Mouse (Mus musculus) gastrocnemius, postnatal 25 days (tissue): ENCODE data around the gene Nfkbie. TPM values are rescaled to one million over a fixed set of nuclear protein-coding genes. Genes with fewer than 3 reads are reported as not detected.

Source experiments
- DNase-seq: peaks from one replicate; pipeline ENCODE4 v3.0.0; 2022
- long read RNA-seq, 2 experiments: library from polyadenylated mRNA; stranded (forward); transcript quantifications; one replicate each; pipeline ENCODE4 v2.0.0; 2021
- total RNA-seq, 2 experiments: library from RNA; stranded (reverse); gene quantifications; 1 replicate in 1 of 2; 2 replicates in 1 of 2; pipeline ENCODE4 v1.2.3; 2021

Gene Nfkbie
- total RNA-seq: under 1 TPM; 0.48 to 0.69 TPM
- long read RNA-seq, experiment 1: 0 reads
- long read RNA-seq, experiment 2, partial matches to known transcripts: 0 of 2 reads
- long read RNA-seq, experiment 2, other reads (novel, unspliced or antisense): 0 of 2 reads

DNA sequence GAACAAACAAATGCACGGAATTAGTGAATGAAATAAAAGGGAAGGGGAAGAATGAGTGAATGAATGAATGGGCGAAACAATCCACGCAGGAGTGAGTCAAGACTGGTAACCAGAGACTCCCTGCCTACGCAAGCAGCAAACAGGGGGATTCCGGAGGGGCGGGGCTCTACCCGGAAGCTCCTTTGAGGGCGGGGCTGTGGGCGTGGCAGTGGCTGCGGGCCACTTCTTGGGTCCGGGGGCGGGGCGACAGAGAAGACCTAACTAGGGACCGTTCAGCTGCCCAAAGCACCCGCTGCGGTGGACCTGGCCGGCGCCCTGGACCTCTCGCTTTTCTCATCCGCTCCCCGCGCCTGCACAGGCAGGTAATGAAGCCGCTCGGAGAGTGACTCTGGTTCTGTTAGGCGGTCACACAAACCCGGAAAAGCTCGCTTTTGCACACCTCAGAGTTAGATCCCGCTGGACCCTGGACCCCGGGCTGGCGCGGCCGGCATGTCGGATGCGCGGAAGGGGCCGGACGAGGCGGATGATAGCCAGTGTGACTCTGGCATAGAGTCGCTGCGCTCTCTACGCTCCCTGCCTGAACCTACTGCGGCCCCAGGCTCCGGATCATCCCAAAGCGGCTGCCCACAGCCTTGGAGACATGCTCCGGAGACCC lies at the start of gene Nfkbie:
TSS of gene Nfkbie (plus strand) at position 252 of the 655 bp plus-strand sequence.
- DNase-seq: peak; percentile 91

DNA sequence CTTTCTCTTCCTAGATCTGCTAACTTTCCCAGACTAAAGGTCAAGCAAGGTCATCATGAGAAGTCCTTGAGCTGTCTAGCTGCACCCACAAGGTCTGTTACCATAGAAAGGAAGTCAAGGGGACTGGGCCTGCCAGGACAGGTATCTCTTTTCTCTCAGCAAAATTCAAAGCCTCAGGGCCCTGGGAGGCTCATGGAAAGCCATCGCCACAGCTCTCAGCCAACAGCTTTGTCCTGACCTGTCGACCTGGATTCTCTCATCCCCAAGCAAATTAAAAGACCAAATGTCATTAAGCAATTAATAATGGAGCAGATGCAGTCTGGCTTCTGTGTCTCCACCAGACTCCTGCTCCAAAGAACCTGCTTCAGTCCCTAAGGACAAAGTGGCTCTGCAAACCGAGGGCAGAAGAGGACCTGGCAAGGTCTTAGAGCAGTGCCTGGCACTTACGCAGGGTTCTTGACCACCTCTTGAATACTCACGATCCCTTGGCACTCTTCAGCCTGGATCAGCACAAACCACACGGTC lies 49.5 kb upstream of the Nfkbie start:
- no peak for DNase-seq

DNA sequence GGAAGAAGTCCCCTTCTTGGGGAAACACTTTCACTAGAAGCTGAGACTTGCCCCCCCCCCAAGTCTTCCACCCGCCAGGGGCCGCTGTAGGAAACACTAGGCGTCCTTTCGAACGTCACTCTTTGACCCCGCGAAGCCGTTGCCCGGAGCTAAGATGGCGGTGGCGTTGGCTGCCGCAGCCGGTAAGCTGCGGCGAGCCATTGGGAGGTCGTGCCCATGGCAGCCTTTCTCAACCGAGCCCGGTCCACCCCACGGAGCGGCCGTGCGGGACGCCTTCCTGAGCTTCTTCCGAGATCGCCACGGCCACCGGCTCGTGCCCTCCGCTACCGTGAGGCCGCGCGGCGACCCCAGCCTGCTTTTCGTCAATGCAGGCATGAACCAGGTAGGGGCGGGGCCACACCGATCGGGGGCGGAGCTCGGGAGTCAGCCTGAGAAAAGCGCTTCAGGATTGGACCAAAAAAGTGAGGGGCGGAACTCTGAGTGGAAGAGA lies 48.8 kb upstream of the Nfkbie start, which contains the start of gene Aars2:
TSS of gene Aars2 (plus strand) at position 142 of the 490 bp plus-strand sequence.
- DNase-seq: peak; percentile 90

DNA sequence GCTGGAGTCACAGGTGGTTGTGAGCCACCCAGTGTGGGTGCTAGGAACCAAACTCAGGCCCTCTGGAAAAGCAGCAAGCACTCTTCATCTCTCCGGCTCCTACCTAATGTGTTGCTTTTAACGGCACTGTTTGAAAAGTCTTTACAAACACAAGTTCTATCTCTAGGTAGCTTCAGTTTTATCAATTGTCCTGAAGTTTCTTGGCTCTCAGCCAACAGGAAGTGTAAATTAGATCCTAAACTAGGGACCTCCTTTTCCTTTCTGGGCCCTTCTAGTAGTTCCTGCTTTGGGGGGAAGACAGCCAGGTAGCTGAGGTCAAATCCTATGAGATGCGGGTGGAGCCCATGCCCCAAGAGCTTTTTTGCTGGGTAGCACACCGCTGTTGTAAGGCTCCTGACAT lies 44.6 kb upstream of the Nfkbie start:
- DNase-seq: no peak

DNA sequence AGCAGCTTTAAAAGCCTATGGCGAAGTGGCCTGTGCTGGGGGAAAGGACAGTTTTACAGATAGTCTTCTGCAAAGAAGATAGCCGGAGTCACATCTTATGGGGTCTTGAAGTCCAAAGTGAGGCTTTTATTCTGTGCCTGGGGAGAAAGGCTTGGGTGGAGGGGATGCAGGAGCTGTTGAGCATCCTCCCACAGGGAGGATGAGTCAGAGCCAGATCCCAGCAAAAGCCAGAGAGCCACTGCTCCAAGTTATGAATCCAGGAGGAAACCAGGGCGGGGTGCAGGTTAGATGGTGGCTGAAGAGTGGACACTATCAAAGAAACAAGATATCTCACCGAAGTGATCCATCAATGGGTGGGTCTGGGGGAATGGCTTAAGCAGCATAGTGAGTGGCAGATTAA lies 43.7 kb upstream of the Nfkbie start:
- DNase-seq: no peak

DNA sequence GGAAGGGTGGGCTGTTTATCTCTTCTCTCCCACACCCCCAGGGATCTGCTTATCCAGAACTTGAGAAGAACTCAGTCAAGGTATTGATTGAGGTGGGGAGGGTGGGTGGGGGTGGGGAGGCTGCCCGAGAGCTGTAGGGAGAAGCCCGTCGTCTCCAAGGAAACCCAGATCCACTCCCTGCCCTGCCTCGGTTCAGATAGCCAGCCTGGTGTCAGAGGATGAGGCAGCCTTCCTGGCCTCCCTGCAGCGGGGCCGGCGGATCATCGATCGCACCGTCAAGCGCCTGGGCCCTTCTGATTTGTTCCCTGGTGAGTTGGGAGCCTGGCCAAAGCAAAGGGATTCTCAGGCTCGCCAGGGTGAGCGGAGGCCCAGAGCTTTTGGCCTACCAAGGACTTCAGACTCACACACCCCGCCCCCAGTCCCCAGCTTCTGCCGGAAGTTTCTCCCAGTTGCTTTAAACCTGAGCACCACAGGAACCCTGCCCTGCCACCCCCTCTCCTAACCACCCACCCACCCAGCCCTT lies 40.2 kb upstream of the Nfkbie start:
- no peak for DNase-seq

DNA sequence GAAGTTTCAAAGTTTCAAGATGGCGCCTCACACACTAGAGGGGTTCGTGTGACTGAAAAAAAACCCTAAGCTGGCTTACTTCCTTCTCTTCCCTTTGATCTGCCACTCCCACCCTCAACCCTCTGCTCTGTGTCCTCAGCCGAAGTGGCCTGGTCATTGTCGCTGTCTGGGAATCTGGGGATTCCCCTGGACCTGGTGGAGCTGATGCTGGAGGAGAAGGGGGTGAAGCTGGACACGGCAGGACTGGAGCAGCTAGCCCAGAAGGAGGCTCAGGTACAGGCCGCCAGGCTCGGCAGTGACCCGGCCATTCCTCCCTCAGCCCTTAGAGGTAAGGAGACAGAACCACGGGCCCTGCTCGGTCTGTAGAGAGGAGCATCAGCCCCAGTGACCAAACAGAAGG lies 39.7 kb upstream of the Nfkbie start:
- DNase-seq: no peak

DNA sequence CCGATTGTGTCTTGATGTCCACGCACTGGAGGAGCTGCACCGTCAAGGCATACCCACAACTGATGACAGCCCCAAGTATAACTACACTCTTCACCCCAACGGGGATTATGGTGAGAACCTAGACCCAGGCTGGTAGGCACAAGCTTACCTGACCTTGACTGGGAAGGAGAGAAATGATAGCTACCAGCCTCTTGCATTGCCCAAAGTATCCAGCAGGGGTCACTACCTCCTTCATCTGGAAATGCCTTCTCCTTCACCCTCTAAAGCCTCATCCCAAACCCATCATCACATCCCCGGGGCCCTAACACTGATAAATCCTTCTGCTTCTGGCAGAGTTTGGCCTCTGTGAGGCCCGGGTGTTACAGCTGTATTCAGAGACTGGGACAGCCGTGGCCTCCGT lies 39.0 kb upstream of the Nfkbie start:
- DNase-seq: peak; percentile 44

DNA sequence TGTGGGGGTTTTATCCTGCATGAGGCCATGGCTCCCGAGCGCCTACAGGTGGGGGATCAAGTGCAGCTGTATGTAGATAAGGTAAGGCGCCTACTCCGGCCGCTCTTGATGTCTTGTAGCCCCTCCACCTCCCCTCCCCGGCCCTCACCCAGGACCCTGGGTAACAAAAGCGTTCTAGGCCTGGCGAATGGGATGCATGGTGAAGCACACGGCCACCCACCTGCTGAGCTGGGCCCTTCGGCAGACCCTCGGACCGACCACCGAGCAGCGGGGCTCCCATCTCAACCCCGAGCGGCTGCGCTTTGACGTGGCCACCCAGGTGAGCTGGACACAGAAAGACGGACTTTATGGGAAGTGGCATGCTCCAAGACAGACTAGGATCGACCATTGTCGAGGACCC lies 38.4 kb upstream of the Nfkbie start:
- no peak for DNase-seq

DNA sequence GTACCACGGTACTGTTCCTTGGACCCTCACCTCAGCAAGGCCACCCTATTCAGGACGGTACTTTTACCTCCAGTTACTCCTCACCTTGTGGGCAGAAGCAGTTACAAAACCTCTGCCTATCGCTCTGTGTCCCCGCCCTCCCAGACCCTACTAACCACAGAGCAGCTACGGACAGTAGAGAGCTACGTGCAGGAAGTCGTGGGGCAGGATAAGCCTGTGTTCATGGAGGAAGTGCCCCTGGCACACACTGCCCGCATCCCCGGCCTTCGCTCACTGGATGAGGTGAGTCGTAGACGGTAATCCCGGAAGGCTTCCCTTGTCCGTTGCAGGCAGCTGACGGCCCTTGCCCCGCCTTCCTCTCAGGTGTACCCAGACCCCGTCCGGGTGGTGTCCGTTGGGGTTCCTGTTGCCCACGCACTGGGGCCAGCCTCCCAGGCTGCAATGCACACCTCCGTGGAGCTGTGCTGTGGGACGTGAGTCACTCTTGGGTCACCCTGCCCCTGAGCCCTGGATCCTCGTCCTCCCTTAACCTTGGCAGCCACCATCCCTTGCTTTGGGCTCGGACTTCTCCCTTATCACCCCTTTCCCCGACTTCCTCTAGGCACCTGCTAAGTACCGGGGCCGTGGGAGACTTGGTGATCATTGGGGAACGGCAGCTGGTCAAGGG lies 37.8 kb upstream of the Nfkbie start:
- DNase-seq: no peak

DNA sequence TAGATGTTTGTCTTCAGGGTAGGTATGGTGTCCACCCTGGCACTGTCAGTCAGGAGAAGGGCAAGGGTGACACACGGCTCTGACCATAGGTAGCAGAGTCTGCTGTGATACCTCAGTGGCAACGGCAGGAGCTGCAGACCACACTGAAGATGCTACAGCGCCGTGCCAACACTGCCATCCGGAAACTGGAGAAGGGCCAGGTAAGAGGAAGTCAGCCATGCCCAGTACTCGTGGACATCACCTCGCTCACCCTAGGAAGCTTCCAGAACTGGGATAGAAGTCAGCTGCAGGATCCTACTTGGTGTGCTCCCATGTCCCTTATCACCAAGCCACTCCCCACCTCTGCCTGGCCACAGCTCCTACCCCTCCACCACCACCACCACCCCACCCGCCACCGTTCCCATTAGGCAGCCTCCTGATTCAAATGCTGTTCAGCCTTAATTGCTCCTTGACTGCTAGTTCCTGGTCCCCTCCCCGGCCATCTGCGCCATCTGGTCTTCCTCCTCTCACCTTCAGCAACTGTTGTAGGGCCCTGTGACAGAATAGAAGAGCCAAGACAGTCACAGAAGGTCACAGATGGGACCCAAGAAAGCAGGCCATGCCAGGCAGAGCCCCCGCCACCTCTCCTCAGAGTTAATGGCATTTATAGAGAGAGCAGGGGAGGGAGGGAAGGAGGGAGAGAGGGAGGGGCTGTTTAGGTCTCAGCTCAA lies 36.6 kb upstream of the Nfkbie start:
- no peak for DNase-seq

DNA sequence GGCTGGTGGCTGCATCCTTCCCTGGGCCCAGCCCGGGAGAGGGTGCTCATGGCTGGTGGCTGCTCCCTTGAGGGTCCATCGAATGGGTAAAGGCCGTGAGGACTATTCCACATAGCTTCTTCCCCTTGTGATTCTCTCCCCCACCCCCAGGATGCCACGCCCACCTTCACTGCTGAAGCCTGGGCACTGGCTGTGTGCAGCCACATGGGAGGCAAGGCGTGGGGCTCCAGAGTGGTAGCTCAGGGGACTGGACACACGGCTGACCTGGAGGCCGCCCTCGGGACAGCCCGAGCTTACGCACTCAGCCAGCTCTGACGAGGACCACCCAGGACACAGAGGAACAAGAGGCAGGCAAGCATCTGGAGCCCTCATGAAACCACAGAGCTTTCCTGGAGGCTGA lies 35.4 kb upstream of the Nfkbie start:
- no peak for DNase-seq

DNA sequence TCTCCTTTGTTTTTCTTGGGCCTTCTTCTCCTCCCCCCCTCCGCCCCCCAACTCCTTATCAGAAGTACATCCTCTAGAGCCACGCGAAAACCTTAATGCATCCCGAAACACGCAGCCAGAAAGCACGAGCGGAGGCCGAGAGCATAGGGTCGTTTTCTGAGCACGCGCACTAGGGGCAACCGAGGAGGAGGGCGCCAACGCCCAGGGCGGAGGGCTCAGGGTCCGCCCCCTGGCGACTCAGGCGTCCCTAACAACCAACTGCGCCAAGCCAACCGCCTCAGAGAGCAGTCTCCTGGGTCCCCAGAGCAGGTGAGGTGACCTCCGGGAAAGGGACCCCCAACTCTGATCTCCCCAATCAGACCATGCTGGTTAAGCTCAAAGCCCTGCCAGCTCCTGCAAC lies 32.2 kb upstream of the Nfkbie start, which contains the start of gene Tcte1:
TSS of gene Tcte1 (plus strand) at position 172 of the 400 bp plus-strand sequence.
- no peak for DNase-seq

DNA sequence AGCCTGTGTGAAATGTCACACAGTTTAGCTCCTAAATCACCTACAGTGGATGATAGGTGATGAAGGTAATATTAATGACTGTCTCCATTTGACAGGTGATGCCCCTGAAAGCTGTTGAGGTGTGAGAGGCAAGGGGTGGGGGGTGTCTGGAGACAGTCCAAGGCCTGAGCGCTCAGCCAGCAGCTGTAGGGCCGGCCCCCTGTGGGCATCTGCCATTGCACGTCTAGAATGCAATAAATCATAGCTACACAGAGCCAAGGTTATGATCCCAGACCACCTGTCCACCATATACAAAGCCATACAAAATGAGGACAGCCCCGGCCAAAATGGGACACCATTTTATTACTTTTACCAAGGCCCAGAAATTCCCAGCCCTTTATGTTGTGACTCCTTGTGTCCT lies 30.5 kb upstream of the Nfkbie start:
- DNase-seq: no peak

DNA sequence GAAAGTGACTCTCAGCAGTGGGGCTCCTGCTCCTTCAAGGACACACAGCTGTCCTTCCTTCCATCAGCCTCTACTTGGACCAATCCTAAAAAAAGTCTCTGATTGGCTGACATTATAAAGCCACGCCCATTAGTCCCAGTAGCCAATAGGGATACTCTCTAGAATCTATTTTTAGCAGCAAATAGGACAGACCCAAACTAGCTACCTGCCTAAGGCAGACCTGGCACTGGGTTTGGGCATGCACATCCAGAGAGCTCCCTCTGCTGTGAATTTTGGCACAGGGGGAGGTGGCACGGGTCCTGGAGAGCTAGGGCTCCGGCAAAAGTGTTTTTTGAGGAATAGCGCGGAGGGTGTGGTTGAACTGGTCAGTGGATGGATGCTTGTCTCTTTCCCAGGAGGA lies 28.9 kb upstream of the Nfkbie start:
- DNase-seq: no peak

DNA sequence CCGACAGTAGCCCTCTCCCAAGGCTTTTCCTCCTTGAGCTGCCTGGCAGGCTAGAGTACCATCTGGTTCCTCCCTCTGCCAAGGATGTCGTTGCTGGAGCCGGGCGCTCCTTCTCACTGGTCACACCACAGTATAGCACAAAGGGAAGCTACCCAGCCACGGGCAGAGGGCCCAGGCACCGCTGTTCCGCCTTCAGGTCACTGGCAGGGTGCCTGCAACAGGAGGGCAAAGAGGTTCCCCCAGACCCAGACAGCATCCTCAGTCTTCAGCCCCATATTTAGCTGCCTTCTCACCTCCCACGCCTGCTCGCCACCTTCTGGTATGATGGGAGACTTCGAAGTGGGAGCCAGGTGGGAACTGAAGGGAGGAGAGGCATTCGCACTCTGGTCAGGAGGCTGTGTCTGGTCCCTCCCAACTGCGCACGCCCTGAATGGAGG lies 25.1 kb upstream of the Nfkbie start:
- no peak for DNase-seq

DNA sequence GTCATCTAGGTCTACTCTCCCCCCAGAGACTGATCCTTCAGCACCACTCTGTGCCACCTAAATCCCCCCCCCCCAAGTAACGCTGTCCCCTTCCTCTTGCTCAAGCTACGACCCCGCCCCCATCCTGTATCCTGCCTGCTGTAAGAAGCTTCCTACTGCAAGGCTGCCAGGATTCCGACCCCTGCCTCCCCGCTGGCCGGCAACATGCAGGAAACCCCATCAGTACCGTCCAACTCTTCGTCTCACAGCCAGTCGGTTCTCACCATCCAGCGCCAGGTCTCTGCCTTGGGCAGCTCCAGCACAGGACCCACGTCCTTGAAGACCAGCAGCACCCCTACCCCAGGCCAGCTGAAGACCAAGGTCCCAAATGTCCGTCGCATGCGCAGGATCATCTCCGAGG lies 22.6 kb upstream of the Nfkbie start:
- DNase-seq: no peak

DNA sequence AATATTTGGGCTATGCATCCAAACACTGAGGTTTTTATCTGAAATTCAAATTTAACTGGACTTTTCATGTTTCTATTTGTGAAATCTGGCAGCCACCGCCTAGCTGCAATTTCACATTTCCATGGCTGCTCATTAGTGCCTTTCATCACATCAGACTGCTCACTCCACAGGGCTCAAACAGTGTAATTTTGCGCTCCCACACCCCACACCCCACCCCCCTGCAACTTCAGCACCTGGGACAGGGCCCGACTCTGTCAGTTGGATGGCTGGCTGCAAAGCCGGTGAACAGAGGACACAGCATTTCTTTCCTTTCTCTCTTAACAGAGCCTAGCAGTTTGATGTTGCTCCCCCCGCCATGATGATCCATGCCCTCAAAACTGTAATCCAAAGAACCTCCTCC lies 19.2 kb upstream of the Nfkbie start:
- no peak for DNase-seq

DNA sequence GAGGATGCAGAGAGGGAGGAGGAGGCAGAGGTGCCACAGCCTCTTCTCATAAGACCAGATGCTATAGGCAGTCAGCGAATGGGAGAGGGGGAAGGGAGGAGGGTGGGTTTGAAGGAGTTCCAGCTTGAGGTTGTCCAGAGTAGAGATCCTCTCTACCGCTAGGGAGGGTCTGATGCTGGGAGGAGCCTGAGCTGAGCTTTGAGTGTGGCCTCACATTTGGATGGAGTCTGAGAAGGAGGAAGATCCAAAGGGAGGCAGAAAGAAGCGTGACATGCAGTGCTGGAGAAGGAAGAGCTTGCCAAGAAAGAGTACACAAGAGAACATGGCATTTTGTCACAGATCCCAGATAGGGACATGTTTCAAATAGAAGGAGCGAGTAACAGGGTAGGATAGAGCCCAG lies 17.1 kb upstream of the Nfkbie start:
- no peak for DNase-seq

DNA sequence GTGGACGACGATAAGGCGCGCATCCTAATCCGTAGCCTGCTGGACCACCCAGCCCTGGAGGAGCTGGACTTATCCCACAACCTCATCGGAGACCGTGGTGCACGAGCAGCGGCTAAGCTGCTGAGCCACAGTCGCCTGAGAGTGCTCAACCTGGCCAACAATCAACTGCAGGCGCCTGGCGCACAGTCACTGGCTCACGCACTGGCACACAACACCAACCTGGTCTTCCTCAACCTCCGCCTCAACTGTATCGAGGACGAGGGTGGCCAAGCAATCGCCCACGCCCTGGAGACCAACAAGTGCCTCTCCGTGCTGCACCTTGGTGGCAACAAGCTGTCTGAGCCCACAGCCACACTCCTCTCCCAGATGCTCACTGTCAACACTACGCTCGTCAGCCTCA lies 15.8 kb upstream of the Nfkbie start:
- DNase-seq: no peak

DNA sequence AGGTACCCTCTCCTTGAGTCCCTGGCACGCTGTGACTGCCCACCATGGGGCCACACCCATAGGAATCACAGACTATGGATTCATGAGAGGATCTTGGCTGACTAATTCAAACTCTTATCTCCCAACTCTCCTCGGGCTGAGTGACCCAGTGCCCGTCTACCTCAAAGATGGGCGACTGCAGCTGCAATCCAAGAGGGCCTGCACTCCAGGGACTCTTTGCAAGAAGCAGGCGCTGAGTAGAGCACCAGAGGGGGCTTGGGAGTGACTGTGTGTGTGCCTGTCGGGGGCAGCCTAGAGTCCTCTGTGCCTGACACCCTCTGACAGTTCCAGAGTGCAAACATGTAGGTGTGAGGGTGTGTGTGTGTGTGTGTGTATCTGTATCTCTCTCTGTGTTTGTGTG lies 13.4 kb upstream of the Nfkbie start:
- no peak for DNase-seq

DNA sequence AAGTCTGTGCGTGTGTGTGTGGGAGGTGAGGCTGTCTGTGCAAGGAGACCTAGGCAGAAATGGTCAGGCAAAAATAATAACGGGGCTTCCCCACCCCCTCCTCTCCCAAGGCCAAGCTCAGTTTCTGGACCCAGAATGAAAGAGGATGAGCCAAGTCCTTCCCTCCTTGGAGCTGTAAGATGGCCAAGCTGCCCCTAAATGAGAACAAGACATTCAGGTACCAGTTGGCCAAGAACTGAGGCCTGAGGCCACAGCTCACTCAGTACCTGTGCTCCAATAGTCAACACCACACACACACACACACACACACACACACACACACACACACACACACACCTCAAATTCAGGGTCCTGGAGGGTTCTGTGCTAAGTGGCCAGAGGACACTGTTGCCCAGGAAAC lies 12.8 kb upstream of the Nfkbie start:
- no peak for DNase-seq
